Mouse (Mus musculus) CH12F3 (cell line): Measurements from ENCODE around the gene Lypla2.
"Not testable (repeated sequence)": the region's sequence is repeated elsewhere in the genome, so short reads cannot be mapped to it uniquely, and the experiment has no call there.

Source experiments
- in situ Hi-C: fragments of 300-500 bp; cut with MboI; formaldehyde crosslinking; loops from 2 replicates; pipeline ENCODE4 v1.14.3; 2020; ENCODE audit warnings: low sequenced_read_pairs

The Lypla2 gene

DNA sequence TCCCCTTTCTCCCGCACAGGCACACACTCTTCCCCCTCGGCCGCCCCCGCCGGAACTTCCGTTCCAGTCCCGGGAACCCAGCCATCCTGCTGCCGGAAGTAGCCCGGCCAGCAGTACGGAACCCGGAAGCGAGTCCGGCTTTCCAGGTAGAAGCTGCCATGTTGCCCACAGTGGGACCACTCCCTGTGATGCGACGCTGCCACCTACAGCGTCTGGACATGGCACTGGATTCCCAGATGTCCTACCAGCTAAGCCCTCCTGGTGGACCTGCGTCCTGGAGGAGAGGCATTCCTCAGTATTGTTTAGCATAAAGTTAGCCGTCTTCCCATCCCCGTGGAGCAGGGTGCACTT is at the start of gene Lypla2:
Gene Lypla2 (minus strand): TSS at position 71 of the 351 bp plus-strand sequence.
- in situ Hi-C loops, result no loop called here

- in situ Hi-C loops, result no loop called here
These were observed 49.2 kb upstream of the Lypla2 start, which contains the start of gene Eloa for GRCm38 (mm10) chr4:136021549-136022047. Gene Eloa, minus strand, starts transcription at chr4:136021763.

DNA sequence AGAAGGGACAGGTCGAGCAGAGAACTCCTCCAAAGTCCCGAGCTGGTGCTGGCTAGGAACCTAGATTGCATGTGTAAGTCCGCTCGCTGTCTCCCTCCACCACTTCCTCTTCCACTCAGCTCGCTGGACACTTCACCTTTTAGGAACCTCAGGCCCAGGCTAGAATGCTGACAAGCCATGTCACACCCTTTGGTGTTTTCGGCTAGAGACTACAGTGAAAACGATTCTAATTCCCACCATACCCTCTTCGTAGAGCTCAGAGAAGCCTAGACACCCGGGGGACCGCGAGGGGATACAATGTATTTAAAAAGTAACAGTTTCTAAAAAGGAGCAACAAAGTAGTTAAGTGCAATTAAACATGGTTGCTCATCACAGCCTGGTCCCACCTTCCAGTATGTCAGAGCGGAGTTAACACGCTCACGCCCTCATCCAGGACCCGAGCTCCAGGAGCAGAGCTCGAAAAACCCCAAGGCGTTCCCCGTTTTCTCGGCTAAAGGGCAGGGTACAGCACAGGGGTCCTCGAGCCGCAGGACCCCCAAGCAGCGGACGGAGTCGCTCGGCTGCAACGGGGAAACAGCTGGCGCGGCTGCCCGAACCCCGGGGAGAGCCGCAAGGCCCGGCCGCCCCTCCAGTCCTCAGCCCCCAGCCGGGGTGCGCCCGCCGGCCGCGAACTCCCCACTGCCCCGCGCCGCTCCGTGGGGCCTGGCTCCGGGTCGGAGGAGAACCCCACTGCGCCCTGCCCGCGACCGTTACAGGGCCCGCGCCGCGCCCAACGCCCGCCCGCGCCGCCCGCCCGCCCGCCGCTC is 48.5 kb upstream of the Lypla2 start:
- in situ Hi-C loops, result no loop called here

DNA sequence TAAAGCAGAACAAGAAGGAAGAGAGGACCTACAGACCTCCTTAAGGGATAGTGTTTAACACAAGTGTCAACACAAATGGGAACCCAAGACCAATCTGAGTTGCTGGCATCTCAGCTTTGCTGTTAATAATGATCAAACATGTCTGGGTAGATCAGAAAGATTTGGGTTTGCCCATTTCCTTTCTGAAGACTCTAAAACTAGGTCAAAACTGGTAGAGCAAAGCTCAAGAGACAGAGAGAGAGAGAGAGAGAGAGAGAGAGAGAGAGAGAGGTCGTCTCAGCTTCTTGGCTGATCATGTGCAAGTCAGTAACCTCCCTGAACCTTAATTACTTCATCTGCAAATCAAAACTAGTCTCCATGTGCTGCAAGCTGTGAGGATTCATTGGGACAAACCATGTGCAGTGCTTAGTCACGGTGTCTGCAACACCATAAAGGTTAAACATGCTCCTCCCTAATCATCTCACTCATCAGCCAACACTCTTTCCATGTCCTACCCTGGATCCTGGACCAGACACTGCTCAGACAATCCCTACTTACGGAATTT is 43.7 kb upstream of the Lypla2 start:
- in situ Hi-C loops, result no loop called here

DNA sequence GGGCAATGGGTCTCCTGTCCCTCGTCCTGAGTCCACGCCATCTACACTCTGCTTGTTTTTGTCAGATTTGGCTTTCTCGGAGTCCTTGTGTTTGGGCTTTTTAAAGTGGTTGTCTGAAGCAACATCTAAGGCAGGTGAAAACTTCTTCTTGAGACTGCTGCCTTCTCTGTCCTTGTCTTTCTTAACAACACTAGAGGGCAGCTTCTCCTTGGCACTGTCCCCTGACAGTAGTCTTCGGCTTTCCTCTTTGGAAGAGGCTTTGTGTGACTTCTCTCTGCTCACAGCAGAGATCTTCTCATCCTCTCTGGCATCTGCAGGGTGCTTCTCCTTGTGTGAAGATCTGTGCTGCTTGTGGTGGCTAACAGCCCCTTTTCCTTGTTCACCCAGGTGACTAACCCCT is 38.2 kb upstream of the Lypla2 start:
- in situ Hi-C loops, result no loop called here

- in situ Hi-C loops, result no loop called here
These were observed 36.5 kb upstream of the Lypla2 start for GRCm38 (mm10) chr4:136008782-136009447.

GRCm38 (mm10) chr4:136006821-136007220 is 34.4 kb upstream of the Lypla2 start:
- in situ Hi-C loops, result no loop called here

GRCm38 (mm10) chr4:136004921-136005320 is 32.5 kb upstream of the Lypla2 start:
- in situ Hi-C loops, result no loop called here

DNA sequence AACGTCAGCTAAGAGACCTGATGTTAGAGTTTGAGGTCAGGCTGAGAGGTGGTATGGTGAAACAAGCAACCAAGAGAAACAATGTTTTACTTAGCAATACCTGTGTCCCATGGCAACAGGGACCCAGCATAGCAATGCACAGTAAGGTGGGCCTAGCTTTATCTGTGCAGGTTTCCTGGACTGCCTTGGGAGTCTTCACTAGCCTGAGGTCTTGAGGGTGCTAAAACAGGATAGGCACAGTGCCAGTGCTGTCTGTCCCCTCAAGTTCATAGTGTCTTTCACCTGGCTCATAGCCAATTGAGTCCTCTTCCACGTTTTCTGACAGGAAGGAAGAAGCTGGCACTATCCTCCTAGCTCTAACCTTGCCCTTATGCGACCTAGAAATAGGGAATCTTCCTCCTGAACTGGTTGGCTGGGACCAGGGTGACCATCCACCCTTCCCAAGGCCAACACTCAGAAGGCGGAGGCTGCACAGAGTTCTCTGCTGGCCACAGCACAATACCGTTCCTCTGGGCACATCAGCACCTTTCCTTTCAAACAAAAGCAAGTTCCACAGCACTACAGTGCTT is 31.8 kb upstream of the Lypla2 start:
- in situ Hi-C loops, result no loop called here

GRCm38 (mm10) chr4:135995118-135995517 is 22.7 kb upstream of the Lypla2 start:
- in situ Hi-C loops, result no loop called here

- in situ Hi-C loops, result no loop called here
These were observed 21.5 kb upstream of the Lypla2 start for GRCm38 (mm10) chr4:135993941-135994340.

GRCm38 (mm10) chr4:135987714-135988113 is 15.3 kb upstream of the Lypla2 start:
- in situ Hi-C loops, result no loop called here

DNA sequence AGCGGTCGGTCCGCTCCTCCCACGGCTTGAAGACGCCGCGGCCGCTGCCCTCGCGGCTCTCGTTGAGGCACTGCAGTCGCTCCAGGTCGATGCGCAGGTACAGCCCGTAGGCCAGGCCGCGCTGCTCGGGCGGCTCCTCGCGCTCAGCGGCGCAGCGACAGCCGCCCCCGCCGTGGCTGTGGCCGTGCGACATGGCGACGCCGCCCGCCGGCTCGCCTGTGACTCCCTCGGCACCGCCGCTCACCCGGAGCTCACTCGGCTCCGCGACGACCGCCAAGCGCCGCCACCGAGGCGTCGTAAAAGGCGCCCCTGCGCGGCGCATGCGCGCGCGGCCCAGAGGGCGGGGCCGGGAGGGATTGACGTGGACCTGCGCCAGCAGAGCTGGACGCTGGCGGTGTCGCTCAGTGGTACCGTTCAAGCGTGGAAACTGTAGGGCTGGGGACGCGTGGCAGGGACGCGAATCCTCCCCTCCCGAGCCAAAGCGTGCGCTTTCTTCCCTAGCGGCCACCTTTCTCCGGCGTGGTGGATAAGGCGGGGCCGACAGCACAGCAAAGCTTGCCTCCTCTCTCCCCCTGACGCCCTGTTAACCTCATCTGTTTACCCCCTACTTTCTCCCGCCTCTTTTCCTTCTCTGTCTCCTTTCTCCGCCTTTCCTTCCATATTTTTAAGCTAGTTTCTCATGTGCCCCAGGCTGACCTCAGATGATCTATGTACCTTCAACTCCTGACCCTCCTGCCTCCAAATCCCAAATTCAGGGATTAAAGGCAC is 14.7 kb upstream of the Lypla2 start, which contains the start of gene Pithd1:
Gene Pithd1 (minus strand): TSS at position 322 of the 768 bp plus-strand sequence.
- in situ Hi-C loops, result no loop called here

DNA sequence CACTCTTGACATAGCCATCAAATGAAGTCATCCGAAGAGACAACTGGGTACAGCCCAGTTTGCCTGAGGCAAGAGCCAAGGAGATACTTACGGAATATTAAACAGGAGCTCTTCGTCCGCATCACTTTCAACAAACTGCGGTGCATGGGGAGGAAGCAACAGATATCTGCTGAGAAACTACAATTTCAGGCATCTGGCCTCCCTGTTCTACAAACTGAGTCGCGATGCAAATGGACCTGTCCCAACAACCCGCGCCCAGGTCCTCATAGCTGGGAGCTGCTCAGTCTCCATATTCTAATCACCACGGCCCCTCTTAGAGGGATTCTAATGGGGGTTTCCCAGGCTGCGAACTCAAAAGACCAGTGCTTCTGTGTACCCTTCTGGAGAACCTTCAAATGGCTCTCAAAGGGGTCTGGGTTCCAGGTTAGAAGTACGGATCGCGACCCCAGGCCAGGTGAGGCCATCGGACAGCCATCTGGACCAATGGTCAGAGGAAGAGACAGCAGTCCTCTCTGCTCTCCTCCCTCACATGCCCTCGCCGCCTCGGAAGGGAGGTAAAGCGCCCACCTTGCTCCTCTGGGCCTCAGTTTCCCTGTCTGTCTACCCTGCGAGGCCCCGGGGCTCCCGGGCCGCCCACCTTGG is 14.0 kb upstream of the Lypla2 start:
- in situ Hi-C loops, result no loop called here

DNA sequence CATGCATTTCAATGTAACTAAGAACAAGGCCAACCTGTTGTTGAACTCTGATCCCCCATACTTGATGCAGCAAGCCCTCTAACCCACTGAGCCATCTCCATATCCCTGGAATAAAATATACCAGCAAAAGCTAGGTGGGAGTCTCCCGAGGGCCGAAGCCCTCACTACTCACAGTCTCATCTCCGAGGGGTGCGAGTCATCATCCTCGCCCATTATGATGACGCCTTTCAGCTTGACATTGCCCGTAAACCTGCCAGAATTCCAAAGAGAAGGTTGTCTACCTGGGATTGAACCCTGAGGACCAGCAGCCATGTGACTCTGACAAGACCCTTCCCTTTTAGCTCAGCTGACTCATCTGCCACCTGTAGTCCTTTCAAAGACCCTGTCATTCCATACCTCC is 13.3 kb upstream of the Lypla2 start:
- in situ Hi-C loops, result no loop called here

GRCm38 (mm10) chr4:135985193-135985592 is 12.8 kb upstream of the Lypla2 start:
- in situ Hi-C loops, result no loop called here

DNA sequence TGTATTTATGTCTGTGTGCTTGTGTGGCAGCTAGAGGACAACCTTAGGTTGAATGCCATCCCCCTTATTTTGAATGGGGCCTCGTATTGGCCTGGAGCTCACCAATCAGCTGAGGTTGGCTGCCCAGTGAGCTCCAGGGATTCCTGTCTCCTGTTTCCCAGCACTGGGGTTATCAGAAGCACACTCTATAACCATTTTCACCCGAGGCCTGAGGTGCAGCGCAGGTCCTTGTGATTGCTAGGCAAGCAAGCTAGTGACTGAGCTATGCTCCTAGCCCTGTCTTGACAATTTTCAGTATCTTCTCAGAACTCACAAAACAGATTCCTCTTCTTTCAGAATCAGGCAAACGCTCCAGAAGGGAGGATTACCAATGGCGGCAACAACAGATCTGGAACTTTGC is 12.1 kb upstream of the Lypla2 start:
- in situ Hi-C loops, result no loop called here

- in situ Hi-C loops, result no loop called here
These were observed 9.2 kb upstream of the Lypla2 start for GRCm38 (mm10) chr4:135981524-135982063.

DNA sequence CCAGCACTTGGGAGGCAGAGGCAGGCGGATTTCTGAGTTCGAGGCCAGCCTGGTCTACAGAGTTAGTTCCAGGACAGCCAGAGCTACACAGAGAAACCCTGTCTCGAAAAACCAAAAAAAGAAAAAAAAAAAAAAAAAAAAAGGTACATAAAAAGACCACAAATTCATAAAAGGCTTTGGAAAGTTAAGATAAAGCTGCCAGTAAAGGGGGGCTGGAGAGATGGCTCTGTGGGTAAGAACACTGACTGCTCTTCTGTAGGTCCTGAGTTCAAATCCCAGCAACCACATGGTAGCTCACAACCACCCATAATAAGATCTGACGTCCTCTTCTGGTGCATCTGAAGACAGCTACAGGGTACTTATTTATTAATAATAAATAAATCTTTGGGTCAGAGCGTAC is 7.8 kb upstream of the Lypla2 start:
- in situ Hi-C loops, result not testable (repeated sequence)

DNA sequence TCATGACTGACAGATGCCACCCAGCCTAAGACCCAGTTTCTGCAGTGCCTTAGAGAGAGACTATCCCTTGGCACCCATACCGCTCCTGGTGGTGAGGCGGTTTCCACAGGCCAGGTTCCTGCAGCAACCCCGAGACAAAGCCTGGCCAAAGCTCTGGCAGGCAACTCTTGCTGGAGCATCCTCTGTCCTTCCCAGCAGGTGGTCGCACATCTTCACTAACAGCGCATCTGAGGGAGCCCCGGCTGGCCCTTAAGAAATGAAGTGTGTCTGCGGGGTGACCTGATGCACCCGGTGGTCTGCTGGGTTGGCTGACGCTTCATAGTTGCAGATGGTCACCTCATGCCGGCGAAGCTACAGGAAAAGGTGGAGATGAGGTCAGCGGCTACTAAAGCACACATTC is 3.7 kb upstream of the Lypla2 start:
- in situ Hi-C loops, result no loop called here
